Mouse (Mus musculus): ENCODE measurements around the gene Zdhhc22. TPM values are rescaled to one million over a fixed set of nuclear protein-coding genes. Genes with fewer than 3 reads are reported as not detected.

Zdhhc22 gene
- polyA plus RNA-seq (2017; shearing (Covaris generic)): not detected

DNA sequence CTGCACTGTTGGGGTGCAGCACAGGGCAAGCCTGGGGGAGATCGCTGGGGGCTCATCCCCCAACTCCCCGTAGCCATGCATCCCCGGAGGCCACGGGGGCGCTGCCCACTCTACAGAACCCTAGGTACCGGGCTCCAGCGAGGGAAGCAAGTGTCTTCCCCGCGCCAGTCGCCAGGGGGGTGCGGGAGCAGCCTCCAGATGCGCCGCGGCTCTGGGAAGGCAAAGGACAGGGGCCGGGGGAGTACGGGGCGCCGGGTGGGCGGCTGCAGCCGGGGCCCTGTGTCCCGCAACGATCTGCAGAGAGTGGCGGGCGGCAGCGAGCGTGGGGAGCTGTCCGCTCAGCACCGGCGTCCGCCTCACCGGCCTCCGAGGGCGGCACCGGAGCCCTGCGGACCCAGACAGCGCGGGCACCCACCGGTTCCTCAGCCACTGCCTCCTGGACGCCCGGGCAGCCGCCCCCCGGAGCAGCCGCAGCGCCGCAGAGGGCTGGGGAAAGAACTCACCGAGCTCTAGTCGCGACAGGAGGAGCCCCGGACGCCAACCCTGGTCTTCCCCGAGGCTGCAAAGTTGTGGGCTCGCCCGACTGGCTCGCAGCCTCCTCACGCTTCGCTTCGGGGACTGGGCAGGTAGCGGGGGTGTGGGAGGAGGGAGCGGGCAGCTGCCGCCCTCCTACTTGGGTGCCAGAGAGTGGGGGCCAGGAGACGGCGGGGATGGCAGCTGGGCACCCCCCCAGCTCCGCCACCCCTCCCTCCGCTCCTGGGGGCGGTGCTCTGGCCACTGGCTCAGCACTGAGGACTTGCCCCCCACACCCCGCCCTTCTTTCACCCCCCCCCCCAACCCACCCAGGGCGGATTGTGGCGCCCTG is at the start of gene Zdhhc22:
TSS of gene Zdhhc22 (minus strand) at position 541 of the 865 bp plus-strand sequence.

GRCm38 (mm10) chr12:87021040-87021439 is 30.8 kb upstream of the Zdhhc22 start, which contains the start of gene Tmem63c:
Gene Tmem63c, plus strand, starts transcription at chr12:87021340.

GRCm38 (mm10) chr12:86946862-86947574 is 43.2 kb downstream of the Zdhhc22 start, which contains the start of gene Cipc:
Gene Cipc, plus strand, starts transcription at chr12:86947043.

Other genes with a start within 250 kb of the Zdhhc22 start
- gene Irf2bpl, start 105.6 kb downstream of the Zdhhc22 start, polyA plus RNA-seq (2017; shearing (Covaris generic)): 119 TPM
- 19.3 TPM for gene Cipc, start 43.4 kb downstream of the Zdhhc22 start, polyA plus RNA-seq (2017; shearing (Covaris generic))
- not detected for gene Tmem63c, start 30.9 kb upstream of the Zdhhc22 start, polyA plus RNA-seq (2017; shearing (Covaris generic))
- gene Ngb, start 112.1 kb upstream of the Zdhhc22 start, polyA plus RNA-seq (2017; shearing (Covaris generic)): not detected
- 9.1 TPM for gene Gstz1, start 156.7 kb upstream of the Zdhhc22 start, polyA plus RNA-seq (2017; shearing (Covaris generic))
- 5.0 TPM for gene Pomt2, start 157.5 kb upstream of the Zdhhc22 start, polyA plus RNA-seq (2017; shearing (Covaris generic))
- gene Samd15, start 209.3 kb upstream of the Zdhhc22 start, polyA plus RNA-seq (2017; shearing (Covaris generic)): 2.9 TPM
- 7.6 TPM for gene Tmed8, start 210.0 kb upstream of the Zdhhc22 start, polyA plus RNA-seq (2017; shearing (Covaris generic))
- gene Noxred1, start 248.3 kb upstream of the Zdhhc22 start, polyA plus RNA-seq (2017; shearing (Covaris generic)): 0.36 TPM